Mouse (Mus musculus) c-Kit-positive CD71-negative TER-119-negative erythroid progenitor cells, embryonic 14.5 days (primary cell): ENCODE measurements around the gene Atad5.
A peak's percentile ranks its signal among the peaks of the same experiment; 100 is the strongest.

ENCODE experiments used
- DNase-seq: peaks from one replicate; pipeline ENCODE4 v3.0.0-alpha.2; 2013; ENCODE audit warnings: low read depth

The Atad5 gene

DNA sequence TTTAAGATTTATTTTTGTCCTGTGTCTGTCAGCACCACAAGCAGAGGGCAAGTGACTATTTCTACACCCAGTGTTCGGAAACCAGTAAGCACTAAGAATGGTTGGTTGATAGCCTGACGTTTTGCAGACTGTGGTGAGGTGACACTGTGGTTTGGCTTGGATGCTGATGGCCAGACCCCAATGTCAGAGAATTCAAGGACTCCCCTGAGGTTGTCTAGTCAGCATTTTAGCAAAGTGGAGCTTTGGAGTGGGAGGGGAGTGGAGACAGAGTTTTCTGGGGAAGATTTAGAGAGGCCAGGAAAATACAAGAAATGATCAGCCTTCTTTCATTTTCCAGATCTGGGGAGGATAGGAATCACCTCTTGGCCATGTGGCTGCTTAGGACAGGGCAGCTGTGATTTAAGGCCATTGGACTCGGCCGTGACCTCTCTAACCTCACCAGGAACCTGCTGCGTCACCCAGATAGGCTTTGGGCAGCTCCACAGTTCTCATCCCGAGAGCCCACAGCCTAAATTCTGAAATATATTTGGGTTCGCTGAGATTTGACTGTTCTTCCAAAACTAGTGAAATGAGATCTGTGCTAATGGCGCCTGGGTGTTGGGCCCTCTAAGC, 60.3 kb downstream of the Atad5 start:
- no peak for DNase-seq

- DNase-seq = no peak
These were observed 61.4 kb downstream of the Atad5 start for GRCm38 (mm10) chr11:80150566-80150965.

- no peak for DNase-seq
These were observed 62.3 kb downstream of the Atad5 start for GRCm38 (mm10) chr11:80151541-80151940.

DNA sequence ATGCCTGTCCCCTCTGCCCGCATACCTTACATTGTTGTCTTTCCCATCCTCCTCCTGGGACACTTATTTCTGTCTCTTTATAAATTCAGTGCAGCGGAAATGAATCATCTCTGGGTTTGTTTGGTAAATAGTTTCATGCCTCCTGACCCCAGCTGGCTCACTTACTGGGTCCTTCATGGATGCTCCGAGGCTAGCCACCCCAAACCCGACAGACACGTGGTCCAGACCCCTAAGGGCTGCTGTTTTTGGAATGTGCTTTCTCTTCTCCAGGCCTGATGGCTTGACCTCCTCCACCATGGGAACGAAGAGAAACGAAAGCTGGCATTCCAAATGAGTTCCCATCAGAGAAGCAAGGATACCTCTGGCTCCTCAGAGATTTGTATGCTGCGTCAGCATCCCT, 63.2 kb downstream of the Atad5 start:
- DNase-seq = no peak

DNA sequence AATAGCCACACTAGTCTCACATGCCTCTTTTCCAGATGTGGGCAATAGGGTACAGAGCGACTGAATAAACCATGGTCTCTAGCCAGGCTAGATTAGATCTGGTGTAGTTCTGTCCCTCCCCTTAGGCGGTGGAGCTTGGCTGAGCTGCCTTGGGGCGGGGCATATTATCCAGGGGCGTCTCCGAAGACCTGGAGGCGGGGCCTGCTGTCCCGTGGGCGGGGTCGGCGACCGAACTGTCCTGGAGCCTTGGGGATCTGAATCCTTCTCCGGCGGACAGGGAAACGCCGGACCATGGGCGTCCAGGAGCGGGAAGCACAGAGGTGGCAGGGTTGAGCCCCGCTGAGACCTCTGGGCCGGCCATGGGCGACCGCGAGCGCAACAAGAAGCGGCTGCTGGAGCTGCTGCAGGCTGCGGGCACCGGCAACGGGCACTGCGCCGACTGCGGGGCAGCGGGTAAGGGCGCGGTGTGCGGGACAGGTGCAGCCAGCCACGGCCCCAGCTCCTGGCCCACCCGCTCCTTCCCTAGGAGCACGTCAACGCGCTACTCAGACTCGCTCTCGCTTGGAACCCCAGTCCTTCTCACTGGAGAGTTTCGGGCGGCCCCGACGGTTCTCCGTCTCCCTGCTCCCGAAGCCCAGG, 64.8 kb downstream of the Atad5 start, which contains the start of gene Adap2:
Adap2 (plus strand) TSS at position 249 of the 639 bp plus-strand sequence.
- peak; percentile 71 for DNase-seq

GRCm38 (mm10) chr11:80154501-80154900, 65.3 kb downstream of the Atad5 start:
- DNase-seq = no peak

GRCm38 (mm10) chr11:80155541-80155940, 66.3 kb downstream of the Atad5 start:
- no peak for DNase-seq

DNA sequence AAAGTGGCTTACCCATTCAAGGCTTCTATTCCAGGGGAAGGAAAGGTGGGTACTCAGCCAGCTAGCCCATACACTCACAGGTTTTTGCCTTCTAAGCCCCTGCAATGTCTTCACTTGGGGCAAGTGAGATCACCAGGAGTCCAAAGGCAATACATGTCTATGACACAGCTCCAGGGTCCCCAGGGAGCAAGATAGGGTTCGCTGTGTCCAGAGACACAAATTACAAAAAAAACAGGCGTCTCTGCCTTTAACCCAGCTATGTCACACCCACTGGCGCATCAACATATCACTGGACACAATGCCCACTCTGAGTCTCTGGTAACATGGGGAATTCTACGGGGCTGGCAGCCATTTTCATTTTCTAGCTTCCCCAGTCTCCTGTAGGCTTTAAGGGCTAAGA, 66.8 kb downstream of the Atad5 start:
- DNase-seq = no peak

DNA sequence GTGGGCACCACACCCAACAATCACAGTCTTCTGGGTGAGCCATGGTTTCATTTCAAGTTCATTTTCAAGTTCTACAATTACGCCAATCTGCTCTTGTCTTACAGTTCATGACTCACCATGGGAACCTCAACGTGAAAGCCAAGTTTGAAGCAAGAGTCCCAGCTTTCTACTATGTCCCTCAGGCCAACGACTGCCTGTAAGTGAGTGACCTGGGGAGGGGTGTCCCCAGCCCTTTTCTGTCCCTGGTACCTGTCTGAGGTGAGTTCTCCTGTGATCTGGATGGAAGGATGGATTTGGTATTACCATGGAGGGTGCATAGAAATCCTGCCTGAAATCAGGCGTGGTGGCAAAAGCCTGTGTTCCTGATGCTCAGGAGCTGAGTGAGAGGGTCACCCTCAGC, 67.6 kb downstream of the Atad5 start:
- no peak for DNase-seq

- DNase-seq = no peak
These were observed 69.8 kb downstream of the Atad5 start for GRCm38 (mm10) chr11:80159018-80159417.

GRCm38 (mm10) chr11:80161041-80161440, 71.8 kb downstream of the Atad5 start:
- DNase-seq = no peak

- no peak for DNase-seq
These were observed 74.3 kb downstream of the Atad5 start for GRCm38 (mm10) chr11:80163362-80164116.

DNA sequence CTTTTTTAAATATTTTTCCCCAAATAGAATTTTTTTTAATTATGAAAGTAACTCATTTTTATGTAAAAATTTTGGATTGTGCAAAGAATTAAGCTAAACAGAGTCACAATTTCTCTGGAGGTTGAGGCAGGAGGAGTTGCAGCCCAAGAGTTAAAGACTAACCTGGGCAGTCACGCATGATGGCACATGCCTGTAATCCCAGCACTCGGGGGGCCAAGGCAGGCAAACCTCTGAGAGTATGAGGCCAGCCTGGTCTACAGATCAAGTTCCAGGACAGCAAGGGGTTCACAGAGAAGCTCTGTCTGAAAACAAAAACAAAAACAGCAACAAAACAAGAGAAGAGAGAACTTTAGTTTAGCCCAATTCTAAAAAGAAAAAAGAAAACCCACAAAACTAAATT, 75.0 kb downstream of the Atad5 start:
- no peak for DNase-seq

- no peak for DNase-seq
These were observed 78.9 kb downstream of the Atad5 start for GRCm38 (mm10) chr11:80168121-80168520.

DNA sequence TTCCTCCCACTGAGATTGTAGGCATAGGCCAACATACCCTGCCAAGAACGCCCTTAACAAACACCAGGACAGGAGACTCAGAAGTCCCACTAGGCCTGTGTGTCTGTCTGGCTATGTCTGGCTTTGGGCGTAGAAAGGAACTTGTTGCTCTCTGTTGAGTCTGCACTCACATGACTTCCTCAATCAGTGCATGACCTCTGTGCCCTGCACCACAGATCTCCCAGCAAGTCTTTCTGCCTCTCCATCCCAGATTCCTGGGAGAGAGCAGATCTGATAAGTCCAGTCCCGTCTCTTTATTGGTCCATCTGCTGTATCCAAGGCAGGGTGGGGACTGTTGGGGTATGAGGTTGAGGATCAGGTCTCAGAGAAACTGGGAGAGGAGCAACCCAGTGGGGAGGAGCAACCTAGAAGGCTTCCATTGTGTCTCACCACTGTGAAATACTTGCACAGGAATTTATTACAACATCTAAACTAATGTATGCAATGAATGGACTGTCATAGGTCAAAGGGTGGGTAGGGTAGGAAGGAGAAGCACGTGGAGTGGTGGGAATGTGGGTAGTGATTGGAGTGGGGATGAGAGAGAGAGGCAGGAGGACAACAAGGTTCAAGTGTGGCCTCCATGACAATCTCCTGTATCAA, 79.5 kb downstream of the Atad5 start:
- no peak for DNase-seq

GRCm38 (mm10) chr11:80169629-80170028, 80.4 kb downstream of the Atad5 start:
- no peak for DNase-seq

- DNase-seq = no peak
These were observed 81.2 kb downstream of the Atad5 start for GRCm38 (mm10) chr11:80170351-80170750.

DNA sequence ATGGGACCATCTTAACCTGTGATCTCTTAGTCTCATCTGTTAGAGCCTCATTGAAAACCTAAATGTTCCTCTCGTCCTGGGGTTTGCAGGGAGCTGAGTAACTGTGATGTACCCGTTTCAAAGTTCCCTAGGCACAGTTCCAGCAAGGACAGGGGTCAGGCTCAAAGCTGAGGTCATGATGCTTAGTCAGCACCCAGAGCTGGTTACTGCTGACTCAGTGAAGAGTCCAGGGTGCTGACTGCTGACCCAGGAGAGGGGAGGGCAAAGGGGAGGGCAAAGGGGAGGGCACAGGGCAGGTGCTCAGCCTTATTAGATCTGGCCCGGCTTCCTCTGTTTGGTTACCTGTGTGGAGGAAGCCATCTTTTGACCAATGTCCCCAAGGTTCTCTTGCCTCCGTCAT, 82.7 kb downstream of the Atad5 start:
- no peak for DNase-seq

- no peak for DNase-seq
These were observed 84.9 kb downstream of the Atad5 start for GRCm38 (mm10) chr11:80173963-80174670.

DNA sequence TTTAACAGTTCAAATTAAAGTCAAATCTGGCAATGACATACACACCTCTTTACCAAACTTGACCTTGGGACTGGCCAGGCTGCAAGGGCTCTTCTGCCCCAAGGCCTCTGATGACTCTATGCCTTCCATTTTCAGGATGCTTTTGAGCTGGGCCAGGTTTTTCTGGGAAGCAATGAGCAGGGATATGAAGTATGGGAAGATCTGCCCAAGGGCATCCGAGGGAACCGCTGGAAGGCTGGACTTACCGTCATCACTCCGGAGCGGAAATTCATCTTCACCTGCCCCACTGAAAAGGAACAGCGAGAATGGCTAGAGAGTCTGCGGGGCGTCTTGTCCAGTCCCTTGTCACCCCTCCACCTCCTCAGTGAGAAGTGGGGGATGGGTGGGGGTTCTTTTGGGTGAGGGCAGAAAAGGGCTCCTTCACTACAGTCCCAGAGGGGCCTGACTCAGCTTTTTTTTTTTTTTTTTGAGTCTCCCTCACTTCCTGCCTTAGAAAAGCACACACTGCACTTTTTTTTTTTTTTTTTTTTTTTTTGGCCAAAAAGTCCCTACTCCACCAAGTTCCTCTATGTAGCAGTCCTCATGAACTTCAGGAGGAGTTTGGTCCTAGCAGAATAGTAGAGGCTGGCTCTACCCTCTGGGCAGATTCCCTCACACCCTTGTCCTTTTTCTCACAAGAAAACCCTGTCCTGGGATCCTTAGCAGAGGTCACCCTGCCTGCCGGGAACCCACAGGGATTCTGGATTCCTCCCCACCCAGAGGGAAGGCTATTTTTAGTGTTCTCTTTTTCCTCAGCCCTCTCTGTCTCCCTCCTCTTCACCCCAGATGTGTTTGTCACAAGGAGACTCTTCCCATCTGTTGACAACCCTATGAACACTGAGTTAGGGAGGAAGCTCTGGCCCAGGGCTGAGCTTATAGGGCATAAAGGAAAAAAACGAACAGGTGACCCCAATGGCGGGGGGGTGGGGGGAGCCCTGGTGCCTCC, 88.0 kb downstream of the Atad5 start:
- no peak for DNase-seq

- DNase-seq = no peak
These were observed 89.1 kb downstream of the Atad5 start for GRCm38 (mm10) chr11:80178316-80178715.
